Mouse (Mus musculus) bone marrow, adult 2 months (tissue): ENCODE data around the gene Olfr77. TPM values are rescaled to one million over a fixed set of nuclear protein-coding genes. Genes with fewer than 3 reads are reported as not detected.

Source experiments
- H3K27ac ChIP-seq: fragments of 200-500 bp; 2 replicates; pipeline ENCODE4 v1.5.1; 2012; ENCODE audit warnings: low read depth, mild to moderate bottlenecking, control low read depth, inconsistent platforms, low read length; ENCODE audit not compliant: control insufficient read depth, poor library complexity, insufficient read depth
- H3K4me1 ChIP-seq: fragments of 200-500 bp; 2 replicates; pipeline ENCODE4 v1.6.1; 2011; ENCODE audit warnings: low read length; ENCODE audit not compliant: control insufficient read depth, insufficient read depth
- H3K4me3 ChIP-seq: fragments of 200-500 bp; replicated peaks from 2 replicates; pipeline ENCODE3; 2011; ENCODE audit warnings: mild to moderate bottlenecking, low read depth, low read length, control low read depth; ENCODE audit not compliant: control insufficient read depth
- CTCF ChIP-seq: fragments of 200-500 bp; IDR thresholded peaks from 2 replicates; pipeline ENCODE4 v1.5.1; 2011; ENCODE audit warnings: low read length, control low read depth; ENCODE audit not compliant: control insufficient read depth, insufficient read depth
- POLR2A ChIP-seq: fragments of 200-500 bp; IDR thresholded peaks from 2 replicates; pipeline ENCODE4 v1.6.1; 2011; ENCODE audit warnings: low read depth, mild to moderate bottlenecking, control low read depth, low read length, borderline replicate concordance; ENCODE audit not compliant: control insufficient read depth
- WGBS: fragments of 180-500 bp; shearing (Covaris S2); methylation state at CpG from one replicate; pipeline ENCODE4 v1.1.7; 2018; 5-methylcytosine and 5-hydroxymethylcytosine counted together
- polyA plus RNA-seq: library from polyadenylated mRNA; stranded (reverse); fragments of >200 nt; gene quantifications from 2 replicates; pipeline ENCODE4 v1.2.4, GENCODE M21; 2011; ENCODE audit warnings: low replicate concordance; ENCODE audit not compliant: missing spikeins, insufficient read depth, insufficient read length

The Olfr77 gene
- 0.62 TPM in 1 of 2 replicates, not detected in the other for polyA plus RNA-seq

- WGBS = 76% methylated on average over 2 of the region's 2 CpGs
- no peak within 1 kb of the TSS for H3K4me3 ChIP-seq
- H3K27ac ChIP-seq = no peak within 1 kb of the TSS
- no peaks in the 10 kb centered on the region for H3K4me1 ChIP-seq
- TF ChIP-seq CTCF = no peak
- TF ChIP-seq POLR2A = no peak
These were observed at the start of gene Olfr77 for GRCm38 (mm10) chr9:19916565-19916964. Olfr77 (plus strand) TSS chr9:19916865.

GRCm38 (mm10) chr9:19887904-19888303 is 28.8 kb upstream of the Olfr77 start, which contains the start of gene Olfr862:
Olfr862 (minus strand) TSS chr9:19888004.
- H3K4me3 ChIP-seq = no peak within 1 kb of the TSS
- H3K27ac ChIP-seq = no peak within 1 kb of the TSS
- no peaks in the 10 kb centered on the region for H3K4me1 ChIP-seq
- TF ChIP-seq CTCF (no peak), POLR2A (no peak)

- no peaks in the 10 kb centered on the region for H3K4me1 ChIP-seq
- WGBS = 45% methylated on average over 4 of the region's 4 CpGs
- TF ChIP-seq CTCF (no peak), POLR2A (no peak)
- H3K4me3 ChIP-seq = no peak overlapping the region
- H3K27ac ChIP-seq = no peak overlapping the region
These were observed 5.5 kb upstream of the Olfr77 start for GRCm38 (mm10) chr9:19911170-19911569.

Other genes with a start within 250 kb of the Olfr77 start
- not detected in 2 replicates for gene Olfr857, start 207.4 kb upstream of the Olfr77 start, polyA plus RNA-seq
- not detected in 2 replicates for gene Olfr58, start 136.6 kb upstream of the Olfr77 start, polyA plus RNA-seq
- not detected in 2 replicates for gene Olfr859, start 112.0 kb upstream of the Olfr77 start, polyA plus RNA-seq
- not detected in 2 replicates for gene Olfr860, start 67.1 kb upstream of the Olfr77 start, polyA plus RNA-seq
- not detected in 2 replicates for gene Olfr862, start 28.9 kb upstream of the Olfr77 start, polyA plus RNA-seq
- gene Olfr866, start 111.2 kb downstream of the Olfr77 start, polyA plus RNA-seq = not detected in 2 replicates
- not detected in 2 replicates for gene Olfr867, start 140.7 kb downstream of the Olfr77 start, polyA plus RNA-seq
- gene Olfr868, start 181.8 kb downstream of the Olfr77 start, polyA plus RNA-seq = not detected in 2 replicates
- gene Olfr869, start 212.1 kb downstream of the Olfr77 start, polyA plus RNA-seq = not detected in 2 replicates